Mouse (Mus musculus): ENCODE results near the gene Slx4ip.

- TF ChIP-seq GATA1 (IDR thresholded peaks at IDR 0.05; ENCODE audit: borderline replicate concordance, low read length) (no peak), FLI1 (IDR thresholded peaks at IDR 0.05; ENCODE audit: low read length) (no peak)
Observed at GRCm38 (mm10) chr2:136908596-136908995, 17.6 kb downstream of the Slx4ip start.

Measured in megakaryocyte, embryonic 14.5 days (primary cell).